Mouse (Mus musculus): ENCODE measurements around the gene Ly6g5c. TPM values are rescaled to one million over a fixed set of nuclear protein-coding genes. Genes with fewer than 3 reads are reported as not detected.

The Ly6g5c gene
- not detected in 2 replicates for polyA plus RNA-seq (2015; fragmentation: Nextera tagmentation; extraction: Ambion mirVana)

DNA sequence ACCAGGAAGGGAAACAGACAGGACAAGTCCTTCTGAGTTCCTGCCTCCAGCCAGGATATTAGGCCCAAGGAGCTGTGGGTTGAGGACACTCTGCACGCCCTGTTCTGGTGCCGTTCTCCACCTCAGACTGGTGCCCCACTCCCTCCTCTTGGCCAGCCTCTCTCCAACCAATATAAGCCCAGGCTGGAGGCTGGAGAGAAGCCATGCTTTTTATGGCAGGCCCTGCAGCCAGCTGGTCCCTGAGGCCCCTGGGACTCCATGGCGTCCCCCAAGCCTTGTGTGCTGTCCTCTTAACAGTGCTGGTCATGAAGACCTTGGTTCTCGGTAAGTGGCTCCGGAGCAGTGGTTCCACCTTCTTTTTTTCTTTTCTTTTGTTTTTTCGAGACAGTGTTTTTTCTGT lies at the start of gene Ly6g5c:
Ly6g5c (plus strand) TSS at position 183 of the 400 bp plus-strand sequence.
- Histone ChIP-seq H3K4me1 (ENCODE audit: control insufficient read depth, insufficient read depth, low read length) (peaks cover 4% of the 10 kb centered on the region), H3K27ac (ENCODE audit: low read length) (no peak within 1 kb of the TSS), H3K4me3 (ENCODE audit: low read length) (no peak within 1 kb of the TSS), H3K27me3 (replicated peaks; ENCODE audit: control insufficient read depth, insufficient read depth, low read length) (no peaks in the 10 kb centered on the region), H3K9me3 (ENCODE audit: control insufficient read depth, low read length) (no peaks in the 10 kb centered on the region), H3K4me2 (ENCODE audit: low read depth, low read length) (no peak within 1 kb of the TSS), H3K9ac (ENCODE audit: low read depth, low read length) (no peak within 1 kb of the TSS), H3K36me3 (ENCODE audit: control insufficient read depth, insufficient read depth, low read length) (0 out of 2 replicates have a peak, but pooled peaks cover 2% of the 10 kb centered on the region)
- WGBS, result 82% methylated on average over 6 of the region's 6 CpGs
- ATAC-seq, result no peak

DNA sequence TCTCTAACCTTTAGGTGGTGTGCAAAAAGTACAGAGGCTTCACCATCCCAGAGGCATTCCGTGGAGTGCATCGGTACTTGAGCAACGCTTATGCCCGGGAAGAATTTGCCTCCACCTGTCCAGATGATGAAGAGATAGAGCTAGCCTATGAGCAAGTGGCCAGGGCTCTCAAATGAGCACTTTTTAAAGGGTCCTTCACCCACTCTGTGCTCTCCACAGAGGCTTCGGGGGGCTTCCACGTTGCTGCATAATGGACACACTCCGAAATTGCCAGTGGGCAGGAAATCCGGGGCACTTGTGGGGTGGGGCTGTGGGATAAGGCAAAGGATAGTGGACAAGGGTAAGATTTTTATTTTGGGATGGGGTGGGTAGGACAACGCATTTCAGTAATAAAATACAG lies 49.8 kb upstream of the Ly6g5c start:
- peak overlapping the region; percentile 67; the same call in 1 of the 2 replicates for H3K4me2 ChIP-seq (ENCODE audit: low read depth, low read length)
- H3K27ac ChIP-seq (ENCODE audit: low read length), result peak overlapping the region; percentile 45; the same call in 1 of the 2 replicates
- H3K4me1 ChIP-seq (ENCODE audit: control insufficient read depth, insufficient read depth, low read length), result peaks cover 24% of the 10 kb centered on the region
- ATAC-seq, result no peak
- H3K36me3 ChIP-seq (ENCODE audit: control insufficient read depth, insufficient read depth, low read length), result peaks cover 30% of the 10 kb centered on the region
- no peaks in the 10 kb centered on the region for H3K27me3 ChIP-seq (replicated peaks; ENCODE audit: control insufficient read depth, insufficient read depth, low read length)
- H3K9ac ChIP-seq (ENCODE audit: low read depth, low read length), result 0 out of 2 replicates have a peak overlapping the region, but pooled peaks have one; percentile 84
- H3K9me3 ChIP-seq (ENCODE audit: control insufficient read depth, low read length), result no peaks in the 10 kb centered on the region
- 48% methylated on average over 9 of the region's 9 CpGs for WGBS
- H3K4me3 ChIP-seq (ENCODE audit: low read length), result no peak overlapping the region

DNA sequence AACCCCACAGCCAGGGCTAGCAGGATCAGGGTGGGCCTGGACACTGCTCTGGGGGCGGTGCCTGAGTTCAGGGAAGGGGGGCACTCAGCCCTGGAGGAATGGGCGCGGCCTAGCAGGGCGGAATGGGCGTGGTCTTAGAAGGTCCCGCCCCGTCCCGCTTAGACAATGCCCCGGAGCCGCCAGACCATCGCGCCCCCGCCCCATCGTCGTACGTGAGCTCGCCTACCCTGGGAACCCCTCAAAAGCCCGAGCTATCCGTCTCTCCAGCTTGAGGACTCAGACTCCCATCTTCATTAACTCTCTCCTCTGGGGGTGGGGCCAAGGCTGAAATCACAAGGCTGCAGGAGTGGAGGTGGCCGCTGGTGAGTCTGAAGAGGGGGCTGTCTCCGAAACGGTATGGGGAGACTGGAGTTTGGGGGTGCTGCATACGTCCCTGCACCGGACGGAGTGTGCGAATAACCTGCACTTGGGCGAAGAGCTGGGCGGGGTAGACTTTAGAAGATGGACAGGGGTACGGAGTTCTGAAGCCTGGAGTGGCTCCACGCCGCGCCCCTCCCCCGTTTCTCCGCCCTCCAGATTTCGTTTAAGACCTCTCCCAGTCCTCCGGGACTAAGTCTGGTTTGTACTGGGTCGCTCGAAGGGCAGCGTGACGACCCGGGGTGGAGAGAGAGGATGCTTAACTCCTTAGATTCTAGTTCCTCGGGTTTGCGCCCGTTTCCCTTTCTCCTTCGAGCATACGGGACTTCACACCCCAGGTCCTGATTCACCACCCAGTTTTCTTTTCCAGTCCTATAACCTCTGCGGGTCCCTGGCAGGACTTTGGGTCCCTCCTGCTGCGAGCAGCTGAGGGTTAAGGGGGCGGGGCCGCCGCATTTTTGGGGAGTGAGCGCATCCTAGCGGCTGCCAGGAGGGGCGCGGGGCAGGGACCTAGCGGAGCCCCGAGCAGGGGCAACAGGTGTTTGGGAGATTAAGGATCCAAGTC lies 48.9 kb upstream of the Ly6g5c start, which contains the start of gene Ddah2:
Ddah2 (plus strand) TSS at position 125 of the 982 bp plus-strand sequence.
- peak; percentile 85 for ATAC-seq
- H3K27ac ChIP-seq (ENCODE audit: low read length), result peak within 1 kb of the TSS; percentile 90
- WGBS, result under 1% methylated on average over 57 of the region's 57 CpGs
- peaks cover 24% of the 10 kb centered on the region for H3K36me3 ChIP-seq (ENCODE audit: control insufficient read depth, insufficient read depth, low read length)
- H3K9me3 ChIP-seq (ENCODE audit: control insufficient read depth, low read length), result no peaks in the 10 kb centered on the region
- H3K4me3 ChIP-seq (ENCODE audit: low read length), result peak within 1 kb of the TSS; percentile 72
- no peaks in the 10 kb centered on the region for H3K27me3 ChIP-seq (replicated peaks; ENCODE audit: control insufficient read depth, insufficient read depth, low read length)
- peaks cover 31% of the 10 kb centered on the region for H3K4me1 ChIP-seq (ENCODE audit: control insufficient read depth, insufficient read depth, low read length)
- peak within 1 kb of the TSS; percentile 67 for H3K4me2 ChIP-seq (ENCODE audit: low read depth, low read length)
- H3K9ac ChIP-seq (ENCODE audit: low read depth, low read length), result peak within 1 kb of the TSS; percentile 84

DNA sequence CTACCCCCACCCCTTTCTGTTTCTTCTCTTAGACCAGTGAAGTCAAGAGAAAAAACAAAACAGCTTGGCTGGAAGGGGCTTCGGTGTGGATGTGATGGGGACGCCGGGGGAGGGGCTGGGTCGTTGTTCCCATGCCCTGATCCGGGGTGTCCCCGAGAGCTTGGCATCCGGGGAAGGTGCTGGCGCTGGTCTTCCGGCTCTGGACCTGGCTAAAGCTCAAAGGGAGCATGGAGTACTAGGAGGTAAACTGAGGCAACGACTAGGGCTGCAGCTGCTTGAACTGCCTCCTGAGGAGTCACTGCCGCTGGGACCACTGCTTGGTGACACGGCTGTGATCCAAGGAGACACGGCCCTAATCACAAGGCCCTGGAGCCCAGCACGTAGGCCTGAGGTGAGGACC lies 48.0 kb upstream of the Ly6g5c start:
- ATAC-seq, result no peak
- Histone ChIP-seq H3K36me3 (ENCODE audit: control insufficient read depth, insufficient read depth, low read length) (peaks cover 19% of the 10 kb centered on the region), H3K4me1 (ENCODE audit: control insufficient read depth, insufficient read depth, low read length) (peaks cover 34% of the 10 kb centered on the region), H3K9ac (ENCODE audit: low read depth, low read length) (peak overlapping the region; percentile 84), H3K4me3 (ENCODE audit: low read length) (peak overlapping the region; percentile 72), H3K9me3 (ENCODE audit: control insufficient read depth, low read length) (no peaks in the 10 kb centered on the region), H3K27ac (ENCODE audit: low read length) (no peak overlapping the region), H3K4me2 (ENCODE audit: low read depth, low read length) (peak overlapping the region; percentile 67), H3K27me3 (replicated peaks; ENCODE audit: control insufficient read depth, insufficient read depth, low read length) (no peaks in the 10 kb centered on the region)
- WGBS, result 20% methylated on average over 14 of the region's 14 CpGs

DNA sequence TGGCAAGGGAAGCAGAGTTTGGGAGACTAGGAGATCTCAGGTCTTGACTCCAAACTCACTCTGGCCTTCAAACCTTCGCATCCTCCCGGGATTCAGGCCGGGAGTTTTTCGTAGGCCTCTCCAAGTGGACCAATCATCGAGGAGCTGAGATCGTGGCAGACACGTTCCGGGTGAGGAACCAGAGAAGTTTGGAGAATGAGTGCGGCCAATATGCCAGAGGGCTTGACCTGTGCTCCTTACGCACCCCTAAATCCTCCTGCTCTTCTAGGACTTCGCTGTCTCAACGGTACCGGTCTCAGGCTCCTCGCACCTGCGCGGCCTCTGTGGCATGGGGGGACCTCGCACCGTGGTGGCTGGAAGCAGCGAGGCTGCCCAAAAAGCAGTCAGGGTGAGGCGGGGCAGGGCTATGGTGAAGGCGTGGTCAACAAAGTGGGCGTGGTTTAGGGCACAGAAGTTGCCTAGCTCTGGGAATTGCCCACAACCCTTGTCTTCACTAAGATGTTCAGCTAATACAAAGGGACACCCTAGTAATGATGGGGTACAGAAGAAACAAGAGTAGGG lies 47.3 kb upstream of the Ly6g5c start:
- ATAC-seq, result no peak
- Histone ChIP-seq H3K36me3 (ENCODE audit: control insufficient read depth, insufficient read depth, low read length) (peaks cover 14% of the 10 kb centered on the region), H3K27ac (ENCODE audit: low read length) (no peak overlapping the region), H3K4me1 (ENCODE audit: control insufficient read depth, insufficient read depth, low read length) (peaks cover 38% of the 10 kb centered on the region), H3K4me2 (ENCODE audit: low read depth, low read length) (peak overlapping the region; percentile 67), H3K27me3 (replicated peaks; ENCODE audit: control insufficient read depth, insufficient read depth, low read length) (no peaks in the 10 kb centered on the region), H3K4me3 (ENCODE audit: low read length) (peak overlapping the region; percentile 72; the same call in 1 of the 2 replicates), H3K9me3 (ENCODE audit: control insufficient read depth, low read length) (no peaks in the 10 kb centered on the region), H3K9ac (ENCODE audit: low read depth, low read length) (peak overlapping the region; percentile 84; the same call in 1 of the 2 replicates)
- WGBS, result 57% methylated on average over 22 of the region's 22 CpGs

DNA sequence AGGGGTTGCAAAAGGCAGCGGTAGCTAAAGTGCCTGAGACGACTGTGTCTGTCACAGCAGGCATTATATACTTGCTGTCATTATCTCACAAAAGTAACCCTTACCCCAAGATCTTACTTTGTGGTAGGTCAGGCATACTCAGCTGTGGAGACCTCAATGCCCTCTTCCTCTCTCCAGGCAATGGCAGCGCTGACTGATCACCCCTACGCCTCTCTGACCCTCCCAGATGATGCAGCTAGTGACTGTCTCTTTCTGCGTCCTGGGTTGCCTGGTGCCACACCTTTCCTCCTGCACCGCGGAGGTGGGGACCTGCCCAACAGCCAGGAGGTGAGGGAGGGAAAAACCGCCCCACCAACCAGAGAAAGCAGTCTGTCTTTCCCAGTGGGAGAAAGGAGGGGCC lies 46.8 kb upstream of the Ly6g5c start:
- H3K36me3 ChIP-seq (ENCODE audit: control insufficient read depth, insufficient read depth, low read length), result peaks cover 9% of the 10 kb centered on the region
- no peak for ATAC-seq
- 75% methylated on average over 8 of the region's 8 CpGs for WGBS
- H3K27ac ChIP-seq (ENCODE audit: low read length), result no peak overlapping the region
- no peak overlapping the region; the same call in 1 of the 2 replicates for H3K9ac ChIP-seq (ENCODE audit: low read depth, low read length)
- H3K4me3 ChIP-seq (ENCODE audit: low read length), result no peak overlapping the region
- H3K4me1 ChIP-seq (ENCODE audit: control insufficient read depth, insufficient read depth, low read length), result peaks cover 38% of the 10 kb centered on the region
- no peak overlapping the region for H3K4me2 ChIP-seq (ENCODE audit: low read depth, low read length)
- no peaks in the 10 kb centered on the region for H3K27me3 ChIP-seq (replicated peaks; ENCODE audit: control insufficient read depth, insufficient read depth, low read length)
- no peaks in the 10 kb centered on the region for H3K9me3 ChIP-seq (ENCODE audit: control insufficient read depth, low read length)

DNA sequence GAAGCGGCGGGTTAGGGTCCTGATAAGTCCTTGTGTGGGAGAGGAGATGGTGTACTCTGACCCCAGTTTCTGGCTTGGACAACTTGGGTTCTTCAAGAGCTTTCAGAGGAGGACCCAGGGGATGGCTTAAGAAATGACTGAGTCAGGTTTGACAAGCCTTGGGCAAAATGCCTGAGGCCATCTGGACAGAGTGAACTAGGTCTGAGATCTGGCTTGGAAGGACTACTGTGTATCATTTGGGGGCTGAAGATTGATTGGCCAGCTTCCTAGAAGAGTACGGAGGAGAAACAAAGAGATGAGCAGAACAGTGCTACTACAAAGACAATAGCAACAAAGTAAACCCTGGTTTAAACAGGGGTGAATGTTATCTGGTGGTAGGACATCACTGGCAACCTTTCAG lies 44.6 kb upstream of the Ly6g5c start:
- Histone ChIP-seq H3K9me3 (ENCODE audit: control insufficient read depth, low read length) (no peaks in the 10 kb centered on the region), H3K9ac (ENCODE audit: low read depth, low read length) (no peak overlapping the region), H3K27me3 (replicated peaks; ENCODE audit: control insufficient read depth, insufficient read depth, low read length) (no peaks in the 10 kb centered on the region), H3K36me3 (ENCODE audit: control insufficient read depth, insufficient read depth, low read length) (no peaks in the 10 kb centered on the region), H3K27ac (ENCODE audit: low read length) (no peak overlapping the region), H3K4me1 (ENCODE audit: control insufficient read depth, insufficient read depth, low read length) (peaks cover 35% of the 10 kb centered on the region), H3K4me3 (ENCODE audit: low read length) (no peak overlapping the region), H3K4me2 (ENCODE audit: low read depth, low read length) (no peak overlapping the region)
- 84% methylated on average over 3 of the region's 3 CpGs for WGBS
- no peak for ATAC-seq

DNA sequence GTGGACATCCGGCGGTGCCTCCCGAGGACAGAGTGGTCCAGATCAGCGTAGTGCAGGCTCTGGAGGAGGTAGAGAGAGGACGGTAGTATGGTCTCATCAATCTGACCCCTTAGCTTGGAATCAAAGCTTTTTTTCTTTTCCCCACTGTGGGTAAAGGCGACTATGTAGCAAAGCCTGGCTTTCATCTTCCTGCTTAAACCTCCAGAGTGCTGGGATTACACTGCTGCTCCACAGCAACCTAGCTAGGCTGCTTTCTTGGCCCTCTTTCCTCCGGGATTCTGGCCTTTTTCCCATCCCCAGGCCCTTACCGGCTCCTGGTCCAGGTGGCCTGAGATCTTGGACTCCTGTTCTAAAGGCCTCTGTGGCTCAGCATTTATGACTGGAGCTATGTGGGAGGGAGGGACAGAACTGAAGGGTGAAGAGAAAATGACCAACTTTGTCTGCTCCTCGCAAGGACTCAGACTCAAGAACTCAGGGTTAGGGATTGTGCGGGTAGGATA lies 43.7 kb upstream of the Ly6g5c start:
- H3K9me3 ChIP-seq (ENCODE audit: control insufficient read depth, low read length), result no peaks in the 10 kb centered on the region
- H3K4me1 ChIP-seq (ENCODE audit: control insufficient read depth, insufficient read depth, low read length), result peaks cover 33% of the 10 kb centered on the region
- peak; percentile 19 for ATAC-seq
- WGBS, result 26% methylated on average over 10 of the region's 10 CpGs
- no peaks in the 10 kb centered on the region for H3K36me3 ChIP-seq (ENCODE audit: control insufficient read depth, insufficient read depth, low read length)
- H3K4me3 ChIP-seq (ENCODE audit: low read length), result peak overlapping the region; percentile 50
- H3K27ac ChIP-seq (ENCODE audit: low read length), result peak overlapping the region; percentile 79
- peak overlapping the region; percentile 59; the same call in 1 of the 2 replicates for H3K9ac ChIP-seq (ENCODE audit: low read depth, low read length)
- H3K27me3 ChIP-seq (replicated peaks; ENCODE audit: control insufficient read depth, insufficient read depth, low read length), result no peaks in the 10 kb centered on the region; the same call in 1 of the 2 replicates
- H3K4me2 ChIP-seq (ENCODE audit: low read depth, low read length), result peak overlapping the region; percentile 69
